Mouse (Mus musculus) natural killer cell, adult 2 months (primary cell): ENCODE data around the gene Srprb.

Experiments used
- DNase-seq, 2 experiments: peaks; one replicate each; pipeline ENCODE4 v3.0.0; 2022; ENCODE audit warnings: low spot score in 2 of 2

Srprb gene

GRCm38 (mm10) chr9:103201561-103202260, at the start of gene Srprb:
Gene Srprb, minus strand, starts transcription at chr9:103202137.
- peak; percentile 80 to 86 for DNase-seq

GRCm38 (mm10) chr9:103248618-103249017, 46.7 kb upstream of the Srprb start:
- no peak for DNase-seq

GRCm38 (mm10) chr9:103246526-103247168, 44.7 kb upstream of the Srprb start:
- DNase-seq = no peak

GRCm38 (mm10) chr9:103243640-103244039, 41.7 kb upstream of the Srprb start:
- no peak for DNase-seq

GRCm38 (mm10) chr9:103241206-103241605, 39.3 kb upstream of the Srprb start:
- DNase-seq = no peak

GRCm38 (mm10) chr9:103239471-103239870, 37.5 kb upstream of the Srprb start:
- no peak for DNase-seq

GRCm38 (mm10) chr9:103234565-103235165, 32.7 kb upstream of the Srprb start:
- DNase-seq = no peak

GRCm38 (mm10) chr9:103234059-103234458, 32.1 kb upstream of the Srprb start:
- no peak for DNase-seq

- DNase-seq = no peak
Measured at GRCm38 (mm10) chr9:103233006-103233395, 31.1 kb upstream of the Srprb start.

- DNase-seq = no peak
Measured at GRCm38 (mm10) chr9:103232232-103233005, 30.5 kb upstream of the Srprb start.

GRCm38 (mm10) chr9:103230151-103230951, 28.4 kb upstream of the Srprb start, which contains the start of the genes Gm20425 and Trf:
Gene Gm20425, minus strand, starts transcription at chr9:103230307.
Gene Trf, minus strand, starts transcription at chr9:103230444.
- peak; percentile 55 to 71 for DNase-seq

- no peak for DNase-seq
Measured at GRCm38 (mm10) chr9:103229037-103229867, 27.3 kb upstream of the Srprb start.

- DNase-seq = peak; percentile 20 to 28
Measured at GRCm38 (mm10) chr9:103228370-103229003, 26.6 kb upstream of the Srprb start.

- DNase-seq = no peak
Measured at GRCm38 (mm10) chr9:103227760-103228159, 25.8 kb upstream of the Srprb start.

- DNase-seq = no peak
Measured at GRCm38 (mm10) chr9:103226806-103227205, 24.9 kb upstream of the Srprb start.

- DNase-seq = peak; percentile 23 to 35
Measured at GRCm38 (mm10) chr9:103225464-103225863, 23.5 kb upstream of the Srprb start.

GRCm38 (mm10) chr9:103224721-103225120, 22.8 kb upstream of the Srprb start:
- no peak for DNase-seq

GRCm38 (mm10) chr9:103214281-103214680, 12.3 kb upstream of the Srprb start:
- DNase-seq = no peak

GRCm38 (mm10) chr9:103213631-103214030, 11.7 kb upstream of the Srprb start:
- no peak for DNase-seq
